Mouse (Mus musculus) stomach, embryonic 15.5 days (tissue): ENCODE results near the gene F2rl2. TPM values are rescaled to one million over a fixed set of nuclear protein-coding genes. Genes with fewer than 3 reads are reported as not detected.
A peak's percentile ranks its signal among the peaks of the same experiment; 100 is the strongest.

ENCODE experiments used
- ATAC-seq: fragments of 200-750 bp; cut with Nextera tagmentation; 2 replicates; pipeline ENCODE4 v1.8.0; 2017; ENCODE audit warnings: low read depth, moderate number of reproducible peaks, moderate TSS enrichment; ENCODE audit not compliant: insufficient read depth, low FRiP score
- H3K27ac ChIP-seq: fragments of 300-500 bp; sonication (generic); 2 replicates; pipeline ENCODE4 v1.5.1; 2015; ENCODE audit warnings: mild to moderate bottlenecking, inconsistent platforms
- H3K27me3 ChIP-seq: fragments of 300-500 bp; sonication (generic); replicated peaks from 2 replicates; pipeline ENCODE4 v1.6.1; 2015; ENCODE audit warnings: inconsistent platforms
- H3K36me3 ChIP-seq: fragments of 300-500 bp; sonication (generic); 2 replicates; pipeline ENCODE4 v1.6.1; 2015; ENCODE audit warnings: inconsistent platforms
- H3K4me1 ChIP-seq: fragments of 300-500 bp; sonication (generic); 2 replicates; pipeline ENCODE4 v1.6.1; 2015; ENCODE audit warnings: inconsistent platforms
- H3K4me2 ChIP-seq: fragments of 300-500 bp; sonication (generic); 2 replicates; pipeline ENCODE4 v1.6.1; 2015; ENCODE audit warnings: mild to moderate bottlenecking, inconsistent platforms
- H3K4me3 ChIP-seq: fragments of 300-500 bp; sonication (generic); replicated peaks from 2 replicates; pipeline ENCODE4 v1.5.1; 2015; ENCODE audit warnings: inconsistent platforms
- H3K9ac ChIP-seq: fragments of 300-500 bp; sonication (generic); 2 replicates; pipeline ENCODE4 v1.6.1; 2015; ENCODE audit warnings: inconsistent platforms
- H3K9me3 ChIP-seq: fragments of 300-500 bp; sonication (generic); 2 replicates; pipeline ENCODE4 v1.6.1; 2016; ENCODE audit warnings: inconsistent platforms
- WGBS: fragments of 180-500 bp; shearing (Covaris S2); methylation state at CpG from one replicate; pipeline ENCODE4 v1.1.7; 2015; 5-methylcytosine and 5-hydroxymethylcytosine counted together
- polyA plus RNA-seq: library from polyadenylated mRNA; unstranded; fragments of >200 nt; fragmentation: Nextera tagmentation; extraction: Ambion mirVana; gene quantifications from 2 replicates; pipeline ENCODE4 v1.2.1, GENCODE M21; 2015

F2rl2 gene
- polyA plus RNA-seq, 1 experiment from 2014 or later = 0.42 TPM

- Histone ChIP-seq H3K4me2 (no peak overlapping the region), H3K9ac (no peak overlapping the region), H3K36me3 (peaks cover 9% of the 10 kb centered on the region), H3K9me3 (no peaks in the 10 kb centered on the region), H3K27ac (no peak overlapping the region), H3K27me3 (no peaks in the 10 kb centered on the region), H3K4me3 (no peak overlapping the region), H3K4me1 (no peaks in the 10 kb centered on the region)
- 68% methylated on average over 9 of the region's 9 CpGs for WGBS
- peak; percentile 91 for ATAC-seq
Measured at GRCm38 (mm10) chr13:95671108-95671897, 25.4 kb upstream of the F2rl2 start.

GRCm38 (mm10) chr13:95672372-95672771, 24.3 kb upstream of the F2rl2 start:
- Histone ChIP-seq H3K27ac (no peak overlapping the region), H3K4me3 (no peak overlapping the region), H3K36me3 (peaks cover 9% of the 10 kb centered on the region), H3K4me2 (no peak overlapping the region), H3K27me3 (no peaks in the 10 kb centered on the region), H3K9me3 (no peaks in the 10 kb centered on the region), H3K4me1 (no peaks in the 10 kb centered on the region), H3K9ac (no peak overlapping the region)
- 83% methylated on average over 7 of the region's 7 CpGs for WGBS
- ATAC-seq = no peak

- no peaks in the 10 kb centered on the region for H3K27me3 ChIP-seq
- WGBS = 73% methylated on average over 5 of the region's 5 CpGs
- H3K9ac ChIP-seq = no peak overlapping the region
- no peaks in the 10 kb centered on the region for H3K9me3 ChIP-seq
- no peak overlapping the region for H3K27ac ChIP-seq
- no peak overlapping the region for H3K4me3 ChIP-seq
- no peak overlapping the region for H3K4me2 ChIP-seq
- H3K4me1 ChIP-seq = no peaks in the 10 kb centered on the region
- peaks cover 7% of the 10 kb centered on the region; the same call in 1 of the 2 replicates for H3K36me3 ChIP-seq
- ATAC-seq = peak; percentile 63; the same call in 1 of the 2 replicates
Measured at GRCm38 (mm10) chr13:95679078-95679477, 17.6 kb upstream of the F2rl2 start.

- peak; percentile 97 for ATAC-seq
- no peaks in the 10 kb centered on the region for H3K9me3 ChIP-seq
- no peak overlapping the region for H3K27ac ChIP-seq
- WGBS = 78% methylated on average over 4 of the region's 4 CpGs
- H3K27me3 ChIP-seq = no peaks in the 10 kb centered on the region
- no peak overlapping the region for H3K4me2 ChIP-seq
- no peak overlapping the region for H3K4me3 ChIP-seq
- H3K4me1 ChIP-seq = no peaks in the 10 kb centered on the region
- peaks cover 7% of the 10 kb centered on the region; the same call in 1 of the 2 replicates for H3K36me3 ChIP-seq
- no peak overlapping the region for H3K9ac ChIP-seq
Measured at GRCm38 (mm10) chr13:95679491-95679941, 17.1 kb upstream of the F2rl2 start.

GRCm38 (mm10) chr13:95684656-95685244, 11.9 kb upstream of the F2rl2 start:
- 91% methylated on average over 9 of the region's 9 CpGs for WGBS

GRCm38 (mm10) chr13:95685736-95686135, 10.9 kb upstream of the F2rl2 start:
- no peaks in the 10 kb centered on the region for H3K27me3 ChIP-seq
- no peaks in the 10 kb centered on the region for H3K9me3 ChIP-seq
- H3K27ac ChIP-seq = no peak overlapping the region
- WGBS = 73% methylated on average over 5 of the region's 5 CpGs
- peaks cover 7% of the 10 kb centered on the region; the same call in 1 of the 2 replicates for H3K36me3 ChIP-seq
- H3K4me2 ChIP-seq = no peak overlapping the region
- ATAC-seq = no peak
- H3K9ac ChIP-seq = no peak overlapping the region
- H3K4me1 ChIP-seq = no peaks in the 10 kb centered on the region
- H3K4me3 ChIP-seq = no peak overlapping the region

More at GRCm38 (mm10) chr13:95684656-95685244, 11.9 kb upstream of the F2rl2 start:
- ATAC-seq = no peak
- Histone ChIP-seq H3K4me2 (no peak overlapping the region), H3K9me3 (no peaks in the 10 kb centered on the region), H3K4me3 (no peak overlapping the region), H3K4me1 (no peaks in the 10 kb centered on the region), H3K36me3 (peaks cover 7% of the 10 kb centered on the region; the same call in 1 of the 2 replicates), H3K27ac (no peak overlapping the region), H3K27me3 (no peaks in the 10 kb centered on the region), H3K9ac (no peak overlapping the region)

- no peaks in the 10 kb centered on the region for H3K27me3 ChIP-seq
- H3K9me3 ChIP-seq = no peaks in the 10 kb centered on the region
- no peak overlapping the region for H3K4me2 ChIP-seq
- 86% methylated on average over 1 of the region's 1 CpGs for WGBS
- peak; percentile 78; the same call in 1 of the 2 replicates for ATAC-seq
- H3K27ac ChIP-seq = no peak overlapping the region
- no peak overlapping the region for H3K4me3 ChIP-seq
- H3K36me3 ChIP-seq = no peaks in the 10 kb centered on the region
- H3K4me1 ChIP-seq = no peaks in the 10 kb centered on the region
- H3K9ac ChIP-seq = no peak overlapping the region
Measured at GRCm38 (mm10) chr13:95688576-95688975, 8.1 kb upstream of the F2rl2 start.

GRCm38 (mm10) chr13:95692201-95692600, 4.5 kb upstream of the F2rl2 start:
- ATAC-seq = no peak
- Histone ChIP-seq H3K27me3 (no peaks in the 10 kb centered on the region), H3K4me3 (no peak overlapping the region), H3K4me1 (no peaks in the 10 kb centered on the region), H3K9ac (no peak overlapping the region), H3K27ac (no peak overlapping the region), H3K9me3 (no peaks in the 10 kb centered on the region), H3K4me2 (no peak overlapping the region), H3K36me3 (no peaks in the 10 kb centered on the region)
- WGBS = 79% methylated on average over 8 of the region's 8 CpGs

GRCm38 (mm10) chr13:95696120-95696653, 466 bp upstream of the F2rl2 start:
- H3K27ac ChIP-seq = no peak overlapping the region
- H3K9me3 ChIP-seq = no peaks in the 10 kb centered on the region
- WGBS = 92% methylated on average over 9 of the region's 9 CpGs
- no peak overlapping the region for H3K9ac ChIP-seq
- no peak for ATAC-seq
- no peaks in the 10 kb centered on the region for H3K36me3 ChIP-seq
- 0 out of 2 replicates have a peak, but pooled peaks cover 3% of the 10 kb centered on the region for H3K4me1 ChIP-seq
- no peak overlapping the region for H3K4me2 ChIP-seq
- no peak overlapping the region for H3K4me3 ChIP-seq
- no peaks in the 10 kb centered on the region for H3K27me3 ChIP-seq

GRCm38 (mm10) chr13:95697874-95698273, 1.2 kb downstream of the F2rl2 start:
- 39% methylated on average over 6 of the region's 6 CpGs for WGBS
- Histone ChIP-seq H3K4me2 (no peak overlapping the region), H3K27ac (no peak overlapping the region), H3K9ac (no peak overlapping the region), H3K27me3 (no peaks in the 10 kb centered on the region), H3K4me3 (no peak overlapping the region), H3K4me1 (0 out of 2 replicates have a peak, but pooled peaks cover 3% of the 10 kb centered on the region), H3K9me3 (no peaks in the 10 kb centered on the region), H3K36me3 (no peaks in the 10 kb centered on the region)
- ATAC-seq = no peak

GRCm38 (mm10) chr13:95703376-95703775, 6.7 kb downstream of the F2rl2 start:
- Histone ChIP-seq H3K27ac (no peak overlapping the region), H3K9ac (no peak overlapping the region), H3K36me3 (no peaks in the 10 kb centered on the region), H3K27me3 (no peaks in the 10 kb centered on the region), H3K4me1 (no peaks in the 10 kb centered on the region; the same call in 1 of the 2 replicates), H3K4me3 (no peak overlapping the region), H3K4me2 (no peak overlapping the region), H3K9me3 (no peaks in the 10 kb centered on the region)
- 57% methylated on average over 5 of the region's 5 CpGs for WGBS
- no peak for ATAC-seq

GRCm38 (mm10) chr13:95705589-95705988, 8.9 kb downstream of the F2rl2 start:
- Histone ChIP-seq H3K4me1 (no peaks in the 10 kb centered on the region; the same call in 1 of the 2 replicates), H3K9me3 (no peaks in the 10 kb centered on the region), H3K4me3 (no peak overlapping the region), H3K9ac (no peak overlapping the region), H3K36me3 (no peaks in the 10 kb centered on the region), H3K27me3 (no peaks in the 10 kb centered on the region), H3K4me2 (0 out of 2 replicates have a peak overlapping the region, but pooled peaks have one; percentile 6), H3K27ac (peak overlapping the region; percentile 2; the same call in 1 of the 2 replicates)
- WGBS = 74% methylated on average over 6 of the region's 6 CpGs
- ATAC-seq = peak; percentile 73
